ENCODE assay signal across 11 mouse cellular contexts in genomic region chr6:145379175-145379574, GRCm38 (mm10).
DNase-seq lines count a peak whose midpoint lies in the region; ATAC-seq and TF ChIP-seq lines count a peak whose summit lies in the region.
"Had no signal": no experiment of that assay in that cellular context is flagged by ENCODE, and none has a peak within 500 bp of the region (broad histone marks: within the 10 kb centered on the region; RNA-seq: fewer than 3 reads in every experiment).

No protein-coding gene starts in this region.

- H3K27me3 ChIP-seq in midbrain, embryonic 14.5 days (ENCODE audit: control insufficient read depth, insufficient read depth, low read length) = no peaks in the 10 kb centered on the region
- H3K27me3 ChIP-seq in midbrain, embryonic 15.5 days (replicated peaks) = no peaks in the 10 kb centered on the region
- no peaks in the 10 kb centered on the region for H3K27me3 ChIP-seq in hindbrain, postnatal 0 days (ENCODE audit: insufficient read depth, low read length)
- H3K27me3 ChIP-seq: intestine, embryonic 15.5 days; midbrain, embryonic 12.5 days had no signal

- H3K27ac ChIP-seq in midbrain, embryonic 14.5 days (replicated peaks; ENCODE audit: low read depth, low read length) = 0 out of 2 replicates have a peak overlapping the region, but pooled peaks have one; percentile 32
- no peak overlapping the region for H3K27ac ChIP-seq in midbrain, embryonic 15.5 days
- no peak overlapping the region for H3K27ac ChIP-seq in hindbrain, postnatal 0 days
- H3K27ac ChIP-seq in left cerebral cortex, adult 2 months = no peak overlapping the region
- H3K27ac ChIP-seq: intestine, embryonic 15.5 days; midbrain, embryonic 12.5 days had no signal

- 36% methylated on average over 6 of the region's 6 CpGs for WGBS in midbrain, embryonic 14.5 days
- WGBS in midbrain, embryonic 15.5 days = 30% methylated on average over 6 of the region's 6 CpGs
- WGBS in hindbrain, postnatal 0 days = 27% methylated on average over 6 of the region's 6 CpGs

- peaks cover 6% of the 10 kb centered on the region; the same call in 1 of the 2 replicates for H3K4me1 ChIP-seq in midbrain, embryonic 14.5 days (ENCODE audit: control insufficient read depth, insufficient read depth, low read length)
- peaks cover 5% of the 10 kb centered on the region; the same call in 1 of the 2 replicates for H3K4me1 ChIP-seq in midbrain, embryonic 15.5 days
- H3K4me1 ChIP-seq in hindbrain, postnatal 0 days (ENCODE audit: insufficient read depth, low read length) = no peaks in the 10 kb centered on the region
- H3K4me1 ChIP-seq: intestine, embryonic 15.5 days had no signal

- no peak for TF ChIP-seq CTCF in hindbrain, postnatal 0 days (IDR thresholded peaks at IDR 0.05; ENCODE audit: low read depth)
- no peak for TF ChIP-seq CTCF in left cerebral cortex, adult 2 months (IDR thresholded peaks at IDR 0.05)

- H3K9ac ChIP-seq in midbrain, embryonic 14.5 days (replicated peaks; ENCODE audit: low read length) = no peak overlapping the region
- H3K9ac ChIP-seq in midbrain, embryonic 15.5 days = no peak overlapping the region
- H3K9ac ChIP-seq in hindbrain, postnatal 0 days (replicated peaks; ENCODE audit: low read length) = no peak overlapping the region
- H3K9ac ChIP-seq: intestine, embryonic 15.5 days; midbrain, embryonic 12.5 days had no signal

- H3K9me3 ChIP-seq in midbrain, embryonic 14.5 days (ENCODE audit: control insufficient read depth, low read length) = no peaks in the 10 kb centered on the region
- no peaks in the 10 kb centered on the region for H3K9me3 ChIP-seq in midbrain, embryonic 15.5 days
- H3K9me3 ChIP-seq in hindbrain, postnatal 0 days (ENCODE audit: low read length) = no peaks in the 10 kb centered on the region
- H3K9me3 ChIP-seq: intestine, embryonic 15.5 days; midbrain, embryonic 12.5 days had no signal

- intact Hi-C loops in left cerebral cortex, adult 2 months (cut with DNase I) = loop anchor here (10.0 kb wide), 1 partner anchor 1026 kb away; no protein-coding TSS in a partner anchor

- no peak overlapping the region for H3K4me3 ChIP-seq in midbrain, embryonic 14.5 days (replicated peaks; ENCODE audit: low read depth, low read length)
- no peak overlapping the region for H3K4me3 ChIP-seq in midbrain, embryonic 15.5 days
- H3K4me3 ChIP-seq in hindbrain, postnatal 0 days (ENCODE audit: low read length) = no peak overlapping the region
- no peak overlapping the region for H3K4me3 ChIP-seq in left cerebral cortex, adult 2 months
- H3K4me3 ChIP-seq: intestine, embryonic 15.5 days; midbrain, embryonic 12.5 days had no signal

- H3K4me2 ChIP-seq in midbrain, embryonic 14.5 days (ENCODE audit: low read length) = no peak overlapping the region
- H3K4me2 ChIP-seq in midbrain, embryonic 15.5 days = no peak overlapping the region
- no peak overlapping the region for H3K4me2 ChIP-seq in hindbrain, postnatal 0 days (ENCODE audit: low read depth, low read length)
- H3K4me2 ChIP-seq: intestine, embryonic 15.5 days; midbrain, embryonic 12.5 days had no signal

- H3K36me3 ChIP-seq in midbrain, embryonic 14.5 days (ENCODE audit: control insufficient read depth, insufficient read depth, low read length) = no peaks in the 10 kb centered on the region
- H3K36me3 ChIP-seq in midbrain, embryonic 15.5 days (replicated peaks) = no peaks in the 10 kb centered on the region
- H3K36me3 ChIP-seq in hindbrain, postnatal 0 days (ENCODE audit: insufficient read depth, low read length) = no peaks in the 10 kb centered on the region
- H3K36me3 ChIP-seq: intestine, embryonic 15.5 days; midbrain, embryonic 12.5 days had no signal

- DNase-seq in midbrain, embryonic 14.5 days = peak; percentile 32
- DNase-seq in hindbrain, postnatal 0 days (ENCODE audit: low spot score) = peak; percentile 22
- peak; percentile 59 for DNase-seq in lung, postnatal 36 days
- no peak for DNase-seq in left cerebral cortex, adult 11 months (ENCODE audit: low spot score)
- DNase-seq in kidney, postnatal 10 days = no peak
- no peak for DNase-seq in left cerebral cortex, adult 2 months (ENCODE audit: extremely low spot score in 1 of 2, low spot score in 2 of 2)
- DNase-seq: gastrocnemius, postnatal 36 days had no signal

- no peak for ATAC-seq in midbrain, embryonic 14.5 days (ENCODE audit: low FRiP score, low TSS enrichment)
- no peak for ATAC-seq in midbrain, embryonic 15.5 days (replicated peaks)
- ATAC-seq in activated CD4-positive, CD25-positive, alpha-beta regulatory T cell, adult 4 months = peak; percentile 57
- no peak for ATAC-seq in hindbrain, postnatal 0 days
- ATAC-seq: intestine, embryonic 15.5 days had no signal

Comparison
In these comparisons a context has a peak if more than half of its experiments do, and no peak if none do; other contexts are left out.
1. DNase-seq: peak in midbrain, embryonic 14.5 days (single experiment), hindbrain, postnatal 0 days (single experiment) and lung, postnatal 36 days (single experiment); none in left cerebral cortex, adult 11 months (single experiment), kidney, postnatal 10 days (single experiment) and left cerebral cortex, adult 2 months (0 of 2).